Comparison of ENCODE assay signal across 8 mouse cellular contexts in genomic region chr4:129049306-129050011, GRCm38 (mm10). TPM values are rescaled to one million over a fixed set of nuclear protein-coding genes. Genes with fewer than 3 reads are reported as not detected.
DNase-seq lines count a peak whose midpoint lies in the region; ATAC-seq and TF ChIP-seq lines count a peak whose summit lies in the region.

No protein-coding gene starts in this region.

- TF ChIP-seq CTCF in liver, postnatal 0 days (IDR thresholded peaks at IDR 0.05; ENCODE audit: low read depth): no peak; the same call in 1 of the 2 replicates

- TF ChIP-seq EP300 in liver, postnatal 0 days (IDR thresholded peaks at IDR 0.05; ENCODE audit: low read depth): no peak

- DNase-seq in adrenal gland, postnatal 10 days: peak; percentile 34
- DNase-seq in adrenal gland, adult 8-10 months: no peak
- peak; percentile 60 for DNase-seq in CD4-positive, CD25-positive, alpha-beta regulatory T cell, adult 2 months (ENCODE audit: low read depth, low spot score)
- no peak for DNase-seq in liver, postnatal 0 days
- DNase-seq in right cerebral cortex, adult 2 months (ENCODE audit: low spot score in 2 of 2): peak; percentile 62 to 70
- no peak for DNase-seq in thymus, adult 18-20 months

- H3K4me1 ChIP-seq in hindbrain, embryonic 15.5 days (replicated peaks): peaks cover 28% of the 10 kb centered on the region
- peaks cover 32% of the 10 kb centered on the region for H3K4me1 ChIP-seq in liver, postnatal 0 days (ENCODE audit: insufficient read depth)

- peak overlapping the region; percentile 96 for H3K27ac ChIP-seq in hindbrain, embryonic 15.5 days (replicated peaks)
- H3K27ac ChIP-seq in liver, postnatal 0 days (ENCODE audit: low read depth): no peak overlapping the region

- peak overlapping the region; percentile 62 for H3K9ac ChIP-seq in hindbrain, embryonic 15.5 days
- peak overlapping the region; percentile 59 for H3K9ac ChIP-seq in liver, postnatal 0 days (replicated peaks)

- no peaks in the 10 kb centered on the region for H3K9me3 ChIP-seq in hindbrain, embryonic 15.5 days
- no peaks in the 10 kb centered on the region for H3K9me3 ChIP-seq in liver, postnatal 0 days (ENCODE audit: low read length)

- 3% methylated on average over 23 of the region's 23 CpGs for WGBS in hindbrain, embryonic 15.5 days
- WGBS in liver, postnatal 0 days (ENCODE audit: insufficient replicate concordance): 5% methylated on average over 23 of the region's 23 CpGs

- peak; percentile 31; the same call in 1 of the 2 replicates for ATAC-seq in common myeloid progenitor, adult 5-6 weeks (replicated peaks; ENCODE audit: low read depth, poor library complexity, severe bottlenecking)
- no peak; the same call in 1 of the 2 replicates for ATAC-seq in hindbrain, embryonic 15.5 days (ENCODE audit: low FRiP score, low read depth)
- ATAC-seq in liver, postnatal 0 days: no peak; the same call in 1 of the 2 replicates

- H3K27me3 ChIP-seq in hindbrain, embryonic 15.5 days: no peaks in the 10 kb centered on the region
- H3K27me3 ChIP-seq in liver, postnatal 0 days (ENCODE audit: insufficient read depth, low read length): peaks cover 36% of the 10 kb centered on the region

- no peaks in the 10 kb centered on the region for H3K36me3 ChIP-seq in hindbrain, embryonic 15.5 days
- H3K36me3 ChIP-seq in liver, postnatal 0 days (replicated peaks; ENCODE audit: insufficient read depth, low read length): no peaks in the 10 kb centered on the region

- peak overlapping the region; percentile 48 for H3K4me3 ChIP-seq in hindbrain, embryonic 15.5 days
- H3K4me3 ChIP-seq in liver, postnatal 0 days (ENCODE audit: low read depth, low read length): peak overlapping the region; percentile 60

- peak overlapping the region; percentile 72 for H3K4me2 ChIP-seq in hindbrain, embryonic 15.5 days
- peak overlapping the region; percentile 97 for H3K4me2 ChIP-seq in liver, postnatal 0 days (ENCODE audit: low read depth, low read length)

RNA-seq across cellular contexts. Expression of gene Rnf19b, which starts 8.6 kb away (rescaled TPM):
- total RNA-seq in adrenal gland, postnatal 10 days (2021): 10 to 100 TPM; 23.6 to 25.1 TPM
- total RNA-seq in adrenal gland, adult 8-10 months (2022): 10 to 100 TPM; 26.0 to 29.3 (median 28.3) TPM
- total RNA-seq in common myeloid progenitor, adult 5-6 weeks (2017): 33.2 and 35.7 TPM in 2 replicates
- polyA plus RNA-seq in hindbrain, embryonic 15.5 days (2015; fragmentation: Nextera tagmentation; extraction: Ambion mirVana): 32.2 and 34.6 TPM in 2 replicates
- polyA plus RNA-seq in liver, postnatal 0 days (2015; fragmentation: Nextera tagmentation; extraction: Ambion mirVana): 5.5 and 6.0 TPM in 2 replicates

RNA-seq across cellular contexts. Expression of gene Tmem54, which starts 55.9 kb away (rescaled TPM):
- total RNA-seq in adrenal gland, postnatal 10 days (2021): not detected
- total RNA-seq in adrenal gland, adult 8-10 months (2022): not detected
- total RNA-seq in common myeloid progenitor, adult 5-6 weeks (2017): not detected in 2 replicates
- 0.14 TPM in 1 of 2 replicates, not detected in the other for polyA plus RNA-seq in hindbrain, embryonic 15.5 days (2015; fragmentation: Nextera tagmentation; extraction: Ambion mirVana)
- 0.26 TPM in 1 of 2 replicates, not detected in the other for polyA plus RNA-seq in liver, postnatal 0 days (2015; fragmentation: Nextera tagmentation; extraction: Ambion mirVana)

RNA-seq across cellular contexts. Expression of gene Ak2, which starts 57.7 kb away (rescaled TPM):
- 100 to 1,000 TPM; 244 to 274 TPM for total RNA-seq in adrenal gland, postnatal 10 days (2021)
- 10 to 100 TPM; 70.8 to 97.5 (median 88.9) TPM for total RNA-seq in adrenal gland, adult 8-10 months (2022)
- total RNA-seq in common myeloid progenitor, adult 5-6 weeks (2017): 148 and 164 TPM in 2 replicates
- 84.8 and 93.2 TPM in 2 replicates for polyA plus RNA-seq in hindbrain, embryonic 15.5 days (2015; fragmentation: Nextera tagmentation; extraction: Ambion mirVana)
- 276 and 291 TPM in 2 replicates for polyA plus RNA-seq in liver, postnatal 0 days (2015; fragmentation: Nextera tagmentation; extraction: Ambion mirVana)

Comparison
In these comparisons a context has a peak if more than half of its experiments do, and no peak if none do; other contexts are left out.
1. DNase-seq: peak in adrenal gland, postnatal 10 days (single experiment), CD4-positive, CD25-positive, alpha-beta regulatory T cell, adult 2 months (single experiment) and right cerebral cortex, adult 2 months (2 of 2); none in adrenal gland, adult 8-10 months (single experiment), liver, postnatal 0 days (single experiment) and thymus, adult 18-20 months (0 of 2).